Mouse (Mus musculus) heart, postnatal 10 days (tissue): ENCODE measurements around the gene Susd4. TPM values are rescaled to one million over a fixed set of nuclear protein-coding genes. Genes with fewer than 3 reads are reported as not detected.

ENCODE experiments used
- DNase-seq, 2 experiments: peaks; one replicate each; pipeline ENCODE4 v3.0.0; 2021
- intact Hi-C: fragments of 180-260 bp; cut with DNase I; formaldehyde crosslinking; loops from one replicate; pipeline ENCODE4 v1.15.1; 2025
- total RNA-seq, 2 experiments: library from RNA; stranded (reverse); gene quantifications; 2 replicates each; pipeline ENCODE4 v1.2.3; 2021

Gene Susd4
- total RNA-seq, 2 experiments from 2014 or later: 0.93 to 0.97 TPM

DNA sequence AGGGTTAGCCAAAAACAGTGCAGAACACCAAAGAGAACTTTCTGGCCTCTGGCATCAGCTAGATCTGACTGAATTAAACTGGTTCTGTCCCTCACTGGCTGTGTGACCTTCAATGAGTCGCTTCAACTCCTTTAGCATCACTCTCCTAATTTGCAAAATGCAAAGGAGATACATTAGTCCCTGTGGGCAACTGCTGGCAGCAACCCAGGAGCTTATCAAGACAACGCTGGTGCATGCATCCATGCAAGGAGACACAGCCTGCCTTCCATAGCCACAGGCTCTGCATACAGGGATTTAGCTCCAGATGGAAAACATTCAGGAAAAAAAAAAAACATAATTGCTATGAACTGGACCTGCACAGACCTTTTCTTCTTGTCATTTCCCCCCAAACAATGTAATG, 148.9 kb downstream of the Susd4 start:
- DNase-seq: no peak
- intact Hi-C loops: no loop called here

DNA sequence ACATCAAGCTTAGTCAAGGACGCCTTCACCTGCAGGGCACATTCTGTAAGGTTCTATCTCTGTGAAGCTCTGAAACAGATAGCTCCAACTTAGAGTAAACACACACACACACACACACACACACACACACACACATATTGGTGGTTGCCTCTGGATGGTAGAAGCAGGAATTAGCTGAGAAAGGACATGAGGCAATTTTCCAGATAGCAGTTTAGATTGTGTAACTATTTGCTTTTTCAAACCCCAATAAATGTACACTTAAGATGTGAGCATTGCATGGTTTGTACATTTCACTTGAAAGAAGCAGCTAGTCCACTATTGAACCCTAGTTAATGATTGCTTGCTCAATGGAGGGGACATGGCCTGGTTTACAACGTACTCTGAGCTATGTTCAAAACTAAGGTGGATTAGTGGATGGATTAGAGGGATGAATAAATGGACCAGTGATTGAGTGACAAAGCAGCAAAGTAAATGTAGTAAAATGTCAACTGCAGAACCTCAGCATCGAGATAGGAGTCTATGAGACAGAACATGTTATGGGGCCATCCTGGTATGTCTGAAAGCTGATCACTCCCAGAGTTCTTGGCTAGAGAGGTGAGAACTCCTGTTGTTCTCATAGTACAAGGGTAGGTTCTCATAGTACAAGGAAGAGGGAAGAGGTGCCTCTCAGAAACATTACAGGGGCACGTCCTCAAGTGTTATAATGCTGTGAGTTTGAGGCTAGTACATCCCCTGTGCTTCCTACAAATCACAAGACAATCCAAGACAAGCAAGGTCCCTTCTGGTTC, 150.7 kb downstream of the Susd4 start:
- intact Hi-C loops: no loop called here
- DNase-seq: no peak

DNA sequence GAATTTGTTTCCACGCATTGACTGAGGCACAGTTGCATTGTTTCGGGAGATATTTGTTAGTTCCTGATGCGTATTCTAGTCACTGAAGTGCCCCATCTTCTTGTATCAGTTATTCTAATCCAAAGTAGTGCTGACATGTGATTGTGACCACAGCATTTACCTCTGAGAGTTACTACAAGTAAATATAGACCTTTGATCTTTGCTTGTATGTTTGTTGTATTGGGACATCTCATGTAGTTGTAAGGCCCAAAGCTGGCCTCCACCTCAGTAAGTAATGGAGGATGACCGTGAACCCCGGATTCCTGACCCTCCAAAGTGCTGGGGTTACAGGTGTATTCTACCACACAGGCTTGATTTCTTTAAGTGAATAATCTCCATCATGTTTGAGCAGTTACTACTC, 152.5 kb downstream of the Susd4 start:
- no peak for DNase-seq
- intact Hi-C loops: no loop called here

DNA sequence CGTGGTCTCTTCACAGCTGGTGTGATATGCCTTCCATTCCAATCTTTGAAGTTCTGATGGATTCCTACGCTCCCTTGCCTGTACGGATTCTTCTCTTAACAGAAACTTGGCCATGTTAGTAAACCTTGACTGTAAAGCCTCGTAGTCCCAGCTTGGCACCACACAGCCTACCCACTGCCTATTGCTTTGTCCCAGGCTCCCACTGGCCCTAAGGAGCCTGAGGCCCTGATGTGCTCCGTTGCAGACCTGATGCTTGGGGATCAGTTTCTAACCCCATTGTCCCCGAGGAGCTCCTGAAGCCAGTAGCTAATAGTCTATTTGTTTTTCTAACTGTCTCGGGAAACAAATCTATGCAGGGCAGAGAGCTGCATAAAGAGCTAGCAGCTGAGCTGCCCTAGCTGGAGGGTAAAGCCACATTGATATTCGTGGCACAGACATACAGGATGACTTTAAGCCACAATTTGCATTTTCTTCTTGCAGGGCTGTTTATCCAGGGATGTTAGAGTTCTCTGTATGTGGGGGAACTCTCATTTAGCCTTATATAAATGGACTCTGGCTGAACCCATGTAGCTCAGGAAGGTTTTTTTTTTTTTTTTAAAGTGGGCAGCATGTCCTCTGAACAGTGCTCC, 155.2 kb downstream of the Susd4 start:
- intact Hi-C loops: no loop called here
- DNase-seq: no peak

DNA sequence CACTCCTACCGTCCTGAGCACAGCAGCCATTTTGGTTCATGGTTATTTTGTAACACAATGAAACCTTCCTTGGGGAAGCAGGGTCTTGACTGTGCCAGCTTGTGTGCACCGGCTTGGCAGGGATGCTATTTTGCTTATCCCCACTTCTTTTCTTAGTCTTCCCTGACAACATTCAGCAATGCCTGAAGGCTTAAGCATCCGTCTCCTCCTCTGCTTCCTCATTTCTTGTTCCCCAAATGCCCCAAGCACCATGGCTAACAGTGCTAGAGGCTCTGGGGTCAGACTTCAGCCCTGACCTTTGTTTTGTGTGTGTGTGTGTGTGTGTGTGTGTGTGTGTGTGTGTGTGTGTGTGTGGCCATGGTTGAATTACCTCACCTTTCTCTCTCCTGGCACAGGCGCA, 159.2 kb downstream of the Susd4 start:
- intact Hi-C loops: no loop called here
- no peak for DNase-seq

DNA sequence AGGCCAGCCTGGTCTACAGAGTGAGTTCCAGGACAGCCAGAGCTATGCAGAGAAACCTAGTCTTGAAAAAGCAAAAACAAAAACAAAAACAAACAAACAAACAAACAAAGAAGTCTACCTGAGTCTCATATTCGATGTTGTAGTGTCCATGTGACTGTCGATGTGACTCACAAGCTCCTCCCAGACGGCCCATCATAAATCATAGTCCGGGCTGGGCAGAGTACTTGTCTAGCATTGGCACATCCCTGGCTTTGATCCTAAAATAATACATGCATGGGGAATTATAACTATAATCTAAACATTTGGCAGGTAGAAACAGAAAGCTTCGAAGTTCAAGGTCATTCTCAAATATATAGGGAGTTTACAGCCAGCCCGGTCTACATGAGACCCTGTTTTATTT, 162.8 kb downstream of the Susd4 start:
- no peak for DNase-seq
- intact Hi-C loops: no loop called here

DNA sequence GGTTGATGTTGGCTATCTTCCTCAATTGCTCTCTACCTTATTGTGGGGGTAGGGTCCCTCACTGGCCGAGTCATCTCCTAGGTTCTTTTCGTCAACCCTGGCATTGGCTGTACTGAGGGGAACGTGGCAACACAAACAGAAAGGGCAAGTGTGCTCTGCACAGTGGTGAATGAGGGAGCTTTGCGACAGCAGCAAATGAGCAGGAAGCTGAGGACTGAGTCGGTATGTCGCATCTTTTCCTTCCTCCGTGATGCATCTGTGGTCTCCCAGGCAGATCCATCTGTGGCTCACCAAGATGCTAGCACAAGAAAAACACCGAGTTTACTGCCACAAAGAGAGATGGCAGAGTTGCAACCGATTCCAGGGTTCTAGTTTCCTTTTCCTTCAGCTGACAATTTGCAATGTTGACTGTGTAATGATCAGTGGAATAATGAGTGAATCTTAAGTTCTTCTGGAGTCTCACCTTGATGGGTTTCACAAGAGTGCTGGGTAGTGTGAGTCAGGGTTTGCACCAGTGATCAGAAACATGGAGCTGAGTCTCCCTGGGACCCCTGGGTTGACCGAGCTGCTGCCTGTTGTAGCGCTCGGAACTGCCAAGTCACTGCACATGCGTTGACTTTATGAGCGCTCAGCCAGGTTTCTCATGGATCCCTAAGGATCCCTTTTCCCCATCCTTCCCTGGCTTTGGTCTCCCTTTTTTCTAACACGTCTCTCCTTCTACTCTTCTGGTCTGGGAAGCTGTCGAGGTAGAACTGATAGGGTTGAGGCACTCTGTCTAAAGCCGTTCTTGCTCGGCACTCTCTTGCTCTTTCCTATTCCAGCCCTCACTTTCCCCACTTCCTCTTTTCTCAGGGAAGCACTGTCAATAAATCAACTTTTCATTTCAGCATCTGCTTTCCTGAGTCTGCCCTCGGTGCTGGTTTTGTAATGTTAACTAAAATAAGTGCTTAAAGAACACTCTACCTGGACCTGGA, 164.5 kb downstream of the Susd4 start:
- no peak for DNase-seq
- intact Hi-C loops: no loop called here

DNA sequence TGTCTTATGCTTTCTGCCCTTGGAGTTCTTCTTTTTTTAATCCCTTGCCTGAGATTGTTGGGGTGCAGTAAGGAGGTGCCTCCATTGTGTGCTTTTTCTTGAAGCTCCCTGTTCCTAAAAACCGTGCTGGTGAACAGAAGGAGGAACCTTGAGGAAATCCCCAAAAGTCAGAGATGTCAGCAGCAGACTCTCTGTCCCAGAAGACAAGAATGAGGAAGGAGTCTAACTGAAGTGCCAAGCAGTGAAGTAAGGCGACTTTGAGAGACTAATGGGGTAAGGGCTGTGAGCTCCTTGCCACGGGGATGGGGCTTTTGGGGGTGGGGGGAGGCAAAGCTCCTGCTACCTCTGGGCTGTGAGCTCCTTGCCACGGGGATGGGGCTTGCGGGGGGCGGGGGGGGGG, 171.8 kb downstream of the Susd4 start:
- no peak for DNase-seq
- intact Hi-C loops: no loop called here

DNA sequence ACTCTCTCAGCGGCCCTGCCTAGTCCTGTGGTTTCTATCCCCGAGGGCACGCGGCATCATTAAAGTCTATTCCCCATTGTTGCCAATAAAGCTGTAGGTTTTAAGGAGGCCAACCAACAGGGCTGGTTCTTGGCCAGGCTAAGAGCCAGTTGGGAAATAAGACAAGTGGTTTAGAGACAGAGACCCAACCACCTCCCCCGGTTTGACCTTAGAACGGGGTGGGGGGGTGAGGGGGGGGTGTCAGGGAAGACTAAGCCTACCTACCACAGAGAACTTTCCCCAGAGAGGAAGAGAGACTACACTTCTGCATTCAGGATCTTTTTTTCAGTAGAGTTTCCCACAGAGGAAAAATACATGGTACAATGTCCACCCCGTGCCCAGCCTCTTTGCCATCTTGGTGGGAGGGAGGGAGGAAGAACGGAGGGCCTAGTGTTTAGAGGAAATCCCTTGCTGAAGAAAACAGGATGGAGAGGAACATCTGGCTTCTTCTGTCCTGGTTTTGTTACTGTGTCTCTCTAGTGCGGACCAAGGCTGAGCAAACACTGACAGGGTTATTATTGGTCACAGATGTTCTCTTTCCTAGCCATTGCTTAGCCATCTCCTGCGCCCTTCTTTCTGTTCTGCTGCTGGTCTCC, 173.9 kb downstream of the Susd4 start:
- intact Hi-C loops: no loop called here
- DNase-seq: no peak

DNA sequence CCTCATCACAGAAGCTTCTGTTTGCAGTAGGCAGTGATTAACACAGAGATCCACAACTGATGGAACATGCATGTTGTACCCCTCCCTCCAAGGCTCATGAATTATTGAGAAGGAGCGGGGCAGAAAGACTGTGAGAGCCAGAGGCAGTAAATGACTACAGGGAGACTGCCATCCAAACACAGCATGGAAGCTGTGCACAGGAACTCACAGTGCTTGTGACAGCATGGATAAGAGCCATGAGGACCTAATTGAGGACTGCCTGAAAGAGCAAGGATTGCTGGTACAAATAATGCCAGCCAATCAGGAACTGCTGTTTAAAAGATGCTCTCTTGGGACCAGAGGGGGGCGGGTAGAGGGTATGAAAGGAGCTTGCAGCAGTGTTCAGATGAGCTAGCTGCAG, 178.3 kb downstream of the Susd4 start:
- DNase-seq: no peak
- intact Hi-C loops: no loop called here

DNA sequence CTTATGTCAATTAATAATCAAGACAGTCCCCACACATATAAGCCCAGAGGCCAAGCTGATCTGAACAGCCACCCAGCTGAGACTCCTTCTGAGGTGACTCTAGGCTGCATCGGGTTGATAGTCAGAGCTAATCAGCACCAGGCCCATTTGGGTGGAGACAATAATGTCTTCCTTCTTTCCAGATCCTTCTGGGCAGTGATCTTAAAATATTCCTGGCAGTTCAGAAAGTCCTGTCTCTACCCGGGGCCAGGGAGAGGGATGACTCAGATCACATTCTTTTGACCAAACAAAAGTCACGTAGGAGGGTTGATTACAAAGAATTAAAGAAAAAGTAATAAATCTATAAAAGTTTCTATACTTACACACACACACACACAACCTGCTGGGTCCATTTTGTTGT, 180.3 kb downstream of the Susd4 start:
- intact Hi-C loops: no loop called here
- DNase-seq: no peak

DNA sequence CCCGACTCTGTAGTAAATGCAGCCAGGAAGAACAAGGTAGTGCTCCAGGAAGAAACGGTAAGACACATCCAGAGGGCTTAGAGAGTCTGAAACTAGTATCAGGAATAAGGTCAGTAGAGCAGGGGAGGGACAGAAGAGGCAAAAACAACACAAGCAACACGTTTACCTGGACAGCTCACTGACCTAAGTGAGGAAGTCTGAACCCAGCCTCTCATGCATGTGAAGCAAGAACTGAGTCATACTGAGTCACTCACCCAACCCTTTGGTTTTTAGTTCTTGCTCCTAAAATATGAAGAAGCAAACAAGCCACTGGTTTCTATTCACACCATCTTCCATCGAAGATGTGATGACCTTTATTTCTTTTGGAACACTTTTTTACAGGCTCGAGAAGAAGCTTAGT, 181.0 kb downstream of the Susd4 start:
- DNase-seq: no peak
- intact Hi-C loops: no loop called here

DNA sequence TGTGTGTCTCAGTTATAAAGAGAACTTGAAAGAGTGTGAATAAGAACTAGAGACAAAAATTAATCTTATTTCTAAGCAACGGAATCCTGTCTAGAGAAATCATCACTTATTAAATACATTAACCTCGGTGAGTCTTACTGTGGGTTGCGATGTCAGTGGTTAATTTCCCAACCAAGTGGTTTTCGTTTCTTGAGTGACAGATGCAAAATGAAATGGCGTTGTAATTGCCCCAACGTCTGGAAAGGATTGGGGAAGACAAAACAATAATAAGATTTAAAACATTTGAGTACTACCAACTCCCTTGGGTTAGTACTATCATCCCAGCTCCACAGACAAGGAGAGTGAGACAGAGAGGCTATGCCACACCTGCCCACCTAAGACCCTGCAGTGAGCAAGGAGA, 181.9 kb downstream of the Susd4 start:
- no peak for DNase-seq
- intact Hi-C loops: no loop called here

Other genes with a start within 250 kb of the Susd4 start
- gene Capn2, start 246.3 kb upstream of the Susd4 start, total RNA-seq: 10 to 100 TPM; 87.8 to 91.2 TPM
- not detected for gene Capn8, start 198.9 kb upstream of the Susd4 start, total RNA-seq
- gene Ccdc185, start 14.7 kb upstream of the Susd4 start, total RNA-seq: not detected
- 1 to 10 TPM; 1.2 to 1.7 TPM for gene Tlr5, start 190.9 kb downstream of the Susd4 start, total RNA-seq